Mouse (Mus musculus): ENCODE results near the gene Msh5.
"Not testable (repeated sequence)": the region's sequence is repeated elsewhere in the genome, so short reads cannot be mapped to it uniquely, and the experiment has no call there.

Msh5 gene

DNA sequence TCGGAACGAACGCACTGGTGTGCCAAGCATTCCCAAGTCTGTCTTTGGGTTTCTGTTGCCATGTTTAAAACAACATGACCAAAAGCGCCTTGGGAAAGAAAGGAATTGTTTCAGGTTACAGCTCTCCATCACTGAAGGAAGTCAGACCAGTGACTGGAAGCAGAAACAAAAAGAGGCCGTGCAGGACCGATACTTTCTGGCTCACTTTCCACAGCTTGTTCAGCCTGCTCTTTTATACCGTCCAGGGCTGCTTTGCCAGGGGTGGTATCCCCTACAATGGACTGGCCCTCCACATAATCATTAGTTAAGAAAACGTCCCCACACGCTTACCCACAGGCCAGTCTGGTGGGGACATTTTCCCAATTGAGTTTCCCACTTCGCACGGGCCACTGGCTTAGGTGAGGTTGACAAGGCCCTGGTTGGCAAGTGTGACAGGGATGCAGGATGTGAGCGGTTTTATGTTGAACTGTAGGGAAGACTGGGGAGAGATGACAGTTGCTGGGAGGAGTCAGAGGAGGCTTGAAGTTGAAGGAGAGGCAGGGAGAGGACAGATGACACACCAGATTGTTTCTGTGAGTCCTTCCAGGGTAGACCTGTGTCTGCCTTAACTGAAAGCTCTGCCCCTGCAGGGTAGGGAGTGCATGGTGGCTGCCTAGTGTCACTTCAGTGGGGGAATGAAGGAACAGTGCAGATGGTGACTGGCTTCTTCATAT, 44.2 kb downstream of the Msh5 start:
- no peak for DNase-seq (ENCODE audit: low spot score in 2 of 2)

DNA sequence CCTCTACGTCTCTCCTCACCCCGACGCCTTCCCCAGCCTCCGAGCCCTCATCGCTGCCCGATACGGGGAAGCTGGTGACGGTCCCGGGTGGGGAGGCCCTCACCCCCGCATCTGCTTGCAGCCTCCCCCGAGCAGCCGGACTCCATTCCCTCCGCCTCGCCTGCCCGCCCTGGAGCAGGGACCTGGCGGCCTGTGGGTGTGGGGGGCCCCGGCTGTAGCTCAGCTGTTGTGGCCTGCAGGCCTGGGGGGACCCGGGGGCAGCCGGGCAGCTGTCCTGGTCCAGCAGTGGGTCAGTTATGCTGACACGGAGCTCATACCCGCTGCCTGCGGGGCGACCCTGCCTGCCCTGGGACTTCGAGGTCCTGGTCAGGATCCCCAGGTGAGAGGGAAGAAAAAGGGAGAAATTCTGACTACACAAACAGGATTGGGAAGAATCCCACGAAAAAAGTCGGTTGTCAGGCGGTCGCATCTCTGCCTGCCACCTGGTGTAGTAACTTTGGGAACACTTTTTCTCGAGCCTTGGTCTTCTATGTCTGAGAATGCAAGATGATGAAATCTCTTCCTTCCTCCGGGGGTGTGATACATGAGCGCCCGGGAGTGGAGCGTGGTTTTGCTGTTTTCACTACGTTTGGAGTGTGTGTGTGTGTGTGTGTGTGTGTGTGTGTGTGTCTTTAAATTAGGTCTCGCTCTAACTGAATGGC, 44.9 kb downstream of the Msh5 start:
- peak in 1 of 2 experiments; percentile 21 for DNase-seq (ENCODE audit: low spot score in 2 of 2)

DNA sequence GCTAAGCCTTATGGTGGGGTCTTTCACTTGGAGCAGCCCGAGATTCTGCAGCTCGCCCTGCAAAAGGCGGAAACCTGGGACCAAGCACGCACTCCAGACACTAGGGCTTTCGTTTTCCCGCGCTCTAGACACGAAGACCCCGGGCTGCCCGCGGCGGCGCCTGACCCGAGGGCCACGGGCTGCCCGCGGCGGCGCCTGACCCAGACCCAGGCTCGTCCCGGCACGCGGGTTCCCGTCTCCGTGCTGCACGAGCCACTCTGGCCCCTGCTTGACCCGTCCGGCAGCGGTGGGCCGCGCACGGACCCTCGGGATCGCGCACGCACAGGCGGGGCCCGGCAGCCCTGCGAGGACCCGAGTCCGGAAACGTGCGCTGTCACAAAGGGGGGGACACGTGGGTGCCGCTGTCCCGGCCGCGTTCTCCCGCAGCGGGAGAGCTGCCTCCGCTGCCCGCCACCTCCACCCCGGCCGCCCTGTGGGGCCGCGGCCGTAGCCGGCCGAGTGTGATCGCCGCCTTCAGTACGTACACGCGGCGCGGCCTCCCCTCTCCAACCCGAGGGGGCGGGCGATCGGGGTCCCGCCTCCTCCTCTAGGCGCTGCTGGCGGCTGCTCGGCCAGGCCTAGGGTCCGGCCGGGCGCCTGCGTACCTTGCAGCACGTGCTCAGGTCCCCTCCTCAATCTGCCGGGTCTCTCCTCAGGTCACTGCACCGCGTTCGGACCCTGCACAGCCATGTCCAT, 45.7 kb downstream of the Msh5 start, which contains the start of gene Vars:
Gene Vars (plus strand): TSS at position 271 of the 735 bp plus-strand sequence.
- DNase-seq (ENCODE audit: low spot score in 2 of 2): peak; percentile 61 to 73

DNA sequence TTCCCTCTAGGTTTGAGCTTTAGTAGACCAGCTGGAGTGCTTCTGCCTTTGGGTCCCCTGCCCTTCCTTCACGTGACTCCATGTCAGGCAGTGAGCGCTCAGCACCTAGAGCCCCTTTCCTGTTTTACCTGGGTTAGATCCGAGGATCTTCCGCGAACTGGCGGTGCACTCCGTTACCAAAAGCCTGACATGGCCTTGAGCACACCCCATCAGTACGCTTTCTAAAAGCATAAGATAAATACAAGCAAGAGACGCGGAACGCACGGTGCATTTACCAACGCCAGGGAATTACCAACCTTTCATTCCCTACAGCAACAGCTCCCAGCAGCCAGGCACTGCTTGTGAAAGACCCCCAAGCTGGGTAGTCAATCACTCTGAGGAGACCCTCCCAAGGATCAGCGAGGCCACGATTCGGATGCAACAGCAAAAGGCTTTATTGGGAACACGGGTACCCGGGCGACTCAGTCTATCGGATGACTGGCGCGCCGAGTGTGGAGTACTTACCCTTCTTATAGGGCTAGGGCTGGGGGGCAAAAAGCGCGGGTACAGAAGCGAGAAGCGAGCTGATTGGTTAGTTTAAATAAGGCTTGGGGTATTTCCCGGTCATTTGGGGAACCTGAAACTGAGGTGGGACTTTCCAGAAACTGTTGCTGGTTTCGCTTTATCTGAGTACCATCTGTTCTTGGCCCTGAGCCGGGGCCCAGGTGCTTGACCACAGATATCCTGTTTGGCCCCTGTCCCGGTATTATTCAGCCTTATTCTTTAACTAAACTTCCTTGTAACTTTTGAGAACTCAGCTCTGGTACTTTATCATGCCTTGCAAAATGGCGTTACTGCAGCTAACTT, 46.5 kb downstream of the Msh5 start:
- DNase-seq (ENCODE audit: low spot score in 2 of 2): not testable (repeated sequence)

DNA sequence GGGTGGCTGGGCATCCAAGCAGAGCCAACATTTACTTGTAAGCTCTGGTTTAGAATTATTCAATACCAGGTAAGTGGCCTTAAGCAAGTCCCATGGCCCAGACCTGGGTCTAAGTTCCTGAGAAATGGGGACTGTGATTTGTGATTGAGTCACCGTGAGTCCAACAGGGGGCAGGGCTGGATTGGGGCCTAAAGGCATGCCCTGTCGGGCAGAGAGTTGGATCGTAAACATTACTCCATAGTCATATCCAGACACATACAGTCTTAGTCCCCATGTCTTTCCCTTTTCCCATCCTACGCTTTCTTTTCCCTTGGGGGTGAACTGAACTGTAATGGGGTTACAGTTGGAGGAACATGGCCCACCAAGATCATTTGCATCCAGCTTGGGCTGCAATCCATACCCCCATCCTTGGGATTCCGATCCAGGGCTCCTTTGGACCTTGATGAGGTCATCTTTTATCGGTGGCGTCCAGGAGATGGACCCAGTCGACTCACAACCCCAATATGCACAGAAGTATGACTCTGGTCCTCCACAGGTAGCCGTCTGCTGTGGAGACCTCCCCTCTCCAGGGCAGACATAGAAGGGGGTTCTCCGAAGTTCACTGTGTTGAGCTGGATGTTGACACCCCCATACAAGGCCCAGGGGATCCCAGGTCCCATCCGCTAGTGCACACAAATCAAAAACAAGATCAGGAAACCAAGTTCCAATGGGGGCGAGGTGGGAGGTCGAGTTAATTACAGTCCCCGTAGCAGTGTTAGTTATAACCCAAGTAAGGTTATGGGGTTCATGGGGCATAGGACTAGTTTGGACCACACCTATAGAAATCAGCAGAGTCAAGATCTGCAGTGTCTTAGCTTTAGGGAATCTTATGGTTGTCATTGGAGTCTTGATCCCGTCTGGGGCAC, 47.8 kb downstream of the Msh5 start:
- DNase-seq (ENCODE audit: low spot score in 2 of 2): no peak

DNA sequence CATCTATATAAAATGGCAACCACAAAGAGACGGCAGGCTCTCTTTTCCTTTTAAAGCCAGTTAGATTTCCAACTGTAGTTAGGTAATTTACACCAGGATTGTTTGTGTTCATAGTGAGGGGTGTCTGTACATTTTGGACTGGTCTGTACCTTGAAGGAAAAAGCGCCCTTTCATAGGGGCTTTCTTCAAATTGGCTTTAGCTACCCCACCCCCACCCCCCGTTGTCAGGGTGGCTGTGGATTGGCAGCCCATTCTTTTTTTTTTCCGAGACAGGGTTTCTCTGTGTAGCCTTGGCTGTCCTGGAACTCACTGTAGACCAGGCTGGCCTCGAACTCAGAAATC, 49.4 kb downstream of the Msh5 start:
- DNase-seq (ENCODE audit: low spot score in 2 of 2): no peak

DNA sequence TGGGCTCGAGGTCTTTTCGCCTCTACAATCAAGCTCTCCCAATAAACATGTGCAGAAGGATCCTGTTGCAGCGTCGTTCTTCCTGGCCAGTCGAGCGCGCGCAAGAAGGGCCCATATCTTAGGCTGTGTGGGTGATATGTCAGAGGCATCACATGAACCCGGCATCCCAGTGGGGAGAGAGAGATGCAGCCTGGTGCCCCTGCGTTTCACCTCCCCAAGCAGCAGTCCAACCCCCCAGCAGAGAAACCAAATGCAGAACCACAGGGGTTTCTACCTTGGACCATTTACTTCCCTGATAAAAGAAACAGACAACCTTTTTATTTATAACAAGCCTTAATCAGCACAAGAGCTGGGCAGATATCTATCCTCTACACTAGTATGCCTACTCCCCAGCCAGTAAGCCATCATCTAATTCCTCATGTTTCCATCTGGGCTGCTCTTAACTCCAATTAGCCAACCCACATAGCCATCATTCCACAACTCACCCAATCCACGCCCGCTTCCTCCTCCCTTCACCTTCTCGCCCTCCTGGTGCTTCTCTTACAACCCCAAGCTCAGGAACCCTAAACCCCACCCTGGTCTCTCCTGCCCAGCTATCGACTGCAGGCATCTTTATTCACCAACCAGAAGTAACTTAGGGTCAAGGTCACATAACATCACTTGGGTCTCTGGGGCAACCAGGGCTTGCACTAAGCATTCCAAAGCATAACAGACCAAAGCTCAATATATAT, 50.0 kb downstream of the Msh5 start:
- no peak for DNase-seq (ENCODE audit: low spot score in 2 of 2)

DNA sequence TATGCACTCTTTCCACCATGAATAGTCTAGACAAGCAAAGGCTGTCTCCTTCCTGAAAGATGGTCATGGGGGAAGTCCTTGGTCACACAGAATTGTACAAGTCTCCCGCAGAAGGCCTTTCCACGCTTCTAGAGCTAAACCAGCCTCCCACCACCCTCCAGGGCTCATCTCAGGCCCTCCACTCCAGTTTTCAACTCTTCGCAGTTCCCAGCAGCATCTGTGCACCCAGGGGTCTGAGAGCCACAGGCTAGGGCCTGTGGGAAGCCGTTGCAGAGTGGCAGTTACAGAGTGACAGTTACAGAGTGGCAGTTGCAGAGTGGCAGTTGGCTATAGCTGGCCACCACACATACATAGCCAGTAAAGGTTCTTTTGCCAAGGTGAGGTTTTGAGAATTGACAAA, 50.6 kb downstream of the Msh5 start:
- not testable (repeated sequence) for DNase-seq (ENCODE audit: low spot score in 2 of 2)

DNA sequence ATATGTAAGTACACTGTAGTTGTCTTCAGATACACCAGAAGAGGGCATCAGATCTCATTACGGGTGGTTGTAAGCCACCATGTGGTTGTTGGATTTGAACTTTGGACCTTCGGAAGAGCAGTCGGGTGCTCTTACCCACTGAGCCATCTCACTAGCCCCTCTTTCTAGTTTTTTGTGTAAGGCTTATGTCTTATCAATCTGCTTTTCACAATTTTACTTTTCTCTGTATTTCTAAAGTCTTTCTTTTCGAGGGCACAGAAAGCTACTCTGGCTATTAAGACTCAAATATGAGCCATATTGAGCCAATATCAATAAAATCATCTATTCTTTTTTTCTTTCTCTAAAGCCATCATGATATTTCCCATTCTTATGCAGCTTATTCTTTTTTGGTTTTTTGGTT, 51.4 kb downstream of the Msh5 start:
- DNase-seq (ENCODE audit: low spot score in 2 of 2): not testable (repeated sequence)

DNA sequence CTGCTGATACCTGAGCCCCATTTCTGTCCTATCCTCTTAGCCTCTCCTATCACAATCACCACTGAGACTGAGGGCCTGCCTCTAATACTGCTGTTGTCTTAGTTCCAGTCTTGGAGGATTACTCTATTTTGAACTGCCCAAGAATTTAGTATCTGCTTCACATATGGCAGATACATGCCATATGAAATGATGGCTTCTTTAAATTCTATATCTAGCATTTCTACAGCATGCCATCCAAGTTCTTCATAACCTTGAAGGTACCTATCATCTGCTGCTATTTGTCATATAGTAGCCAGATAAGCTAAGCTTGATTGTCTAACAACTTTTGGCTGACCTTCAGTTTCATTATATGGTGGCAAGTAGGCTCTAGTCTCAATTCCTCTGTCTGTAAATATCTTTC, 51.8 kb downstream of the Msh5 start:
- no peak for DNase-seq (ENCODE audit: low spot score in 2 of 2)

DNA sequence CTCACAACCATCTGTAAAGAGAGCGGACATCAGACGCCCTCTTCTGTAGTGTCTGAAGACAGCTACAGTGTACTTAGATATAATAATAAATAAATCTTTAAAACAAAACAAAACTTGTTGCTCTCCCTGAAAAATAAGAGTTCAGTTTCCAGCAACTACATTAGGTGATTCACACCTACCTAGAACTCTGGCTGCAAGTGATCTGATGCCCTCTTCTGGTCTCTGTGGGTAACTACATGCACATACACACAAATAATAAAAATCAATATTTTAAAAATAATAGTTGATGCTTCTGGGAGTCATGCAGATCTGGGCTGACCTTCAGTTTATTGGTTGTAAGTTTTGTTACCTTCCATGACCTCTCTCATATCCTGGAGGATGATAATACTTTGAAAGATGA, 62.3 kb downstream of the Msh5 start:
- no peak for DNase-seq (ENCODE audit: low spot score in 2 of 2)

DNA sequence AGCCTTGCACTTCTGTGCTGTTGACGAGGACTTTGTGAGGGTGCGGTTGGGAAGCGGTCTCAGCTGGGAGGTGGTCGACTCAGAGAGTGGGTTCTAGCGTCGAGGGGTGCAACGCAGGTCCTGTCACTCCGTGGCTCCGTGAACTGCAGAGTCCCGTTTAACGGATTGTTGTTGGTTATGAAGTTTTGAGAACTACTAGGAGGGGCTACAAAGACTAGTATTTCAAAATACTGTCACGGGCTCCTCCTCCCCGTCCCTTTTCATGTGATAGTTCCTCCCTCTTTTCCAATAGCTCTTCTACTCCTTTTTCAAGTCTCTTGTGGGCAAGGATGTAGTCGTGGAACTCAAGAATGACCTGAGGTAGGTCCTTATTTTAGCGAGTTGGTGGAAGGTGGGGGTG, 64.2 kb downstream of the Msh5 start:
- no peak for DNase-seq (ENCODE audit: low spot score in 2 of 2)

DNA sequence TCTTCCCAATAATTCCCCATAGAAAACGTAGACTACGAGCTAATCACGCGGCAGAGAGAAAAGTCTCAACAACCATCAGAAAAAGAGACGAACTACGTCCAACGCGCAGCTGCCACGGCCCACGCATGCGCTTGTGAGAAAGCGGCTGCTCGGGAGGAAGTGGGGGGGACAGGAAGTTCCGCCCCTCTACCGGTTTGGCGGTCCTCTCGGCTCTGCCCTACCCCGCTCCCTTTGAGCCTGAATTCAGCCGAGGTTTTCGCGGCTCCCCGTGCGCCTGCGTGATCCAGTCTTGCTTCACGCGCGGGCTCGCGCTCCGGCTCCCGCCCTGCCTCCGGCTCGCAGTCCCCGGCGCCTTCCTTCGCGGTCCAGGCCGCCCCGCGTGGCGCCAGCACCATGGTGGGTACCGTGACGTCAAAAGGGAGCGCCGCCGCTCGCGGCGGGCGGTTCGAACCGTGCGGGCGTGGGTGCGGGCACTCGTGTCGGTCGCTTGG, 64.8 kb downstream of the Msh5 start, which contains the start of gene Lsm2:
Gene Lsm2 (plus strand): TSS at position 173 of the 491 bp plus-strand sequence.
- DNase-seq (ENCODE audit: low spot score in 2 of 2): peak; percentile 89 to 91

DNA sequence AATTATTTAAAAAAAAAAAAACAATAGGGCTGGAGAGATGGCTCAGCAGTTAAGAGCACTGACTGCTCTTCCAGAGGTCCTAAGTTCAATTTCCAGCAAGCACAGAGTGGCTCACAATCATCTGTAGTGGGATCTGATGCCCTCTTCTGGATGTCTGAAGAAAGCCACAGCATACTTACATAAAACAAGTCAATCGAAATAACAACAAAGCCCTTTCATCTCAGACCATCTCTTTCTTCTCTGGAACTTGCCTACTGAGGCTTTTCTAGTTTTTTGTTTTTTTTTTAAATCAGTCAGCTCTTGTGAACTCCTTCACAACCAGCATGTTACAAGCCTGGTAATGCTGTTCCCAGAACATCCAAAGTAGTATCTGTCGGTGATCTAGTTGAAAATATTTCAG, 65.9 kb downstream of the Msh5 start:
- DNase-seq (ENCODE audit: low spot score in 2 of 2): no peak

DNA sequence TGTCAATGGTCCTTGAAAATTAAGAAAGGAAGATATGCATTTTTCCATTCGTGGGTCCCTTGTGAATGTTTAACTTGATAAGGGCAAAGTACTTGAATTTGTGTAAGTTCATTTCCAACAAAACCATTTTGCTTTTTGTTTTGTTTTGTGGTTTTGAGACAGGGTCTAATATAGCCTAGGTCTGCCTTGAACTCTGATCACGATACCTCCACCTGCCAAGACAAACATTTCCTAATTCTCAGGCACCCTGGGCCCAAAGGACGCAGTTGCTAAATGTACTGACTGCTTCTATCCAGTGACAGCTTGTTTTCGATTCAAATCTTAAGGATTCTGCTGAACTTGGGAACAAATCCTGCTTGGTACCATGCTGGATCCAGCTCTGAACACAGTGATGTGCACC, 66.9 kb downstream of the Msh5 start:
- DNase-seq (ENCODE audit: low spot score in 2 of 2): no peak

Measured in right cerebral cortex, postnatal 36 days (tissue).